Mouse (Mus musculus): ENCODE data around the gene Gm14698.

GRCm38 (mm10) chrX:68865145-68865544 lies 44.3 kb downstream of the Gm14698 start:
- TF ChIP-seq POLR2A (IDR thresholded peaks at IDR 0.05; ENCODE audit: borderline replicate concordance, insufficient read depth, low read length) (no peak), CTCF (IDR thresholded peaks at IDR 0.05; ENCODE audit: borderline replicate concordance, insufficient read depth, low read depth, low read length) (no peak)
